Mouse (Mus musculus) spleen, postnatal 4 days (tissue): ENCODE results near the gene Rbm25.
"Not testable (repeated sequence)": the region's sequence is repeated elsewhere in the genome, so short reads cannot be mapped to it uniquely, and the experiment has no call there.

Experiments used
- DNase-seq, 2 experiments: peaks; one replicate each; pipeline ENCODE4 v3.0.0; 2022; ENCODE audit warnings: low spot score in 2 of 2

Rbm25 gene

GRCm38 (mm10) chr12:83630936-83631335, at the start of gene Rbm25:
Rbm25 (plus strand) TSS chr12:83631236.
- DNase-seq: not testable (repeated sequence)

DNA sequence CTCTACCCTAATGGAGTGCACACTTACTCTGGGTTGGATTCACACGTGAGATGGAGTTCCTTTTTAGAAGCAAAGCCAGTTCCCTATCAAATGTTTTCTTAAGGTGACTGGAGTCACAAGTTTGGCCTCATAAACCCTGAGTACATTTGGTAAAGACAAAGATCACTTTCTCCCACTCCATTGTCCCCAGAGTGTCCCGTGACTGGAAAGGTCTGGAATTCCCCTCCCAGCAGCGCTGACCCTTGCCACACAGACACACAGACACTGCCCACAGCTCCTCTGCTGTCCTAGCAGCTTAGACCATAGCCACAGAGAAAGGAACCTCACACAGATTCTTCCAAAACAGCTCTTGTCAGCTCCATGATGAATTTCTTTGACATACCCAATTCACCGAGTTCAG, 48.9 kb upstream of the Rbm25 start:
- DNase-seq: no peak

- no peak for DNase-seq
Observed at GRCm38 (mm10) chr12:83582747-83583146, 48.3 kb upstream of the Rbm25 start.

- DNase-seq: no peak
Observed at GRCm38 (mm10) chr12:83586628-83587027, 44.4 kb upstream of the Rbm25 start.

DNA sequence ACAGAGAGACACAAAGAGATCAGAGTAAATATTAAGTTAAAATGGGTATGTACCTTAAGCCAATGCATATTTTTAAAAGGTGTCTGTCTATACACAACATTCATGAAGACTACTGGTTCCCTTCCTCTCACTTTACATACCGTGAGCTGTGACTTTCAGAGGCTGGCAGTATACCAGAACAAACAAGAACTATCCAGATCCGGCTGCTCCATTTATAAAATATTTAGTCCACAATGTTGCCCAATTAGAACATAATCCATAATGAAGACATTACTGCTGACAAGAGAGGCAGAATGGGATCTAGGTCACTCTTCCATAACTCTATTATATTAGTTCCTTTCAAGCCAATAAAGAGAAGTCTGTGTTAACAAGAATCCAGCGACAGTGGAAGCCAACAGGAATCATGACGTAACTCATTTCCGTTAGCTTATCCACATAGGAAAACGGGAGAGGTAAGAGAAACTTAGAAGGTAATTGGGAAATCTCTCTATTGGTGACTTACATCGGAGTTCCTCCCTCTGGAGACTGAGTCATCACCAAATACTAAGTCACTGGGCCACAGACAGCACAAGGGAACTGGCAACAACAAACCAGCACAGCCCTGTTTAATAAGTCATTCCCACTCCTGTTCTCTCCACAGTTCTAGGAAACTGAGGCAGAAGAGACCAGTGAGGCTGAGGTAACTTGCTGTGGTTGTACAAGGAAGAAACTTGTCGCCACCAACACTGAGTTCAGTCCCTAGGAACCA, 39.1 kb upstream of the Rbm25 start:
- no peak for DNase-seq

GRCm38 (mm10) chr12:83594454-83595040, 36.5 kb upstream of the Rbm25 start:
- no peak for DNase-seq

GRCm38 (mm10) chr12:83596191-83596954, 34.7 kb upstream of the Rbm25 start:
- DNase-seq: no peak

GRCm38 (mm10) chr12:83597025-83597501, 34.0 kb upstream of the Rbm25 start, which contains the start of gene Zfyve1:
Zfyve1 (minus strand) TSS chr12:83597222.
- DNase-seq: peak; percentile 91 to 93

DNA sequence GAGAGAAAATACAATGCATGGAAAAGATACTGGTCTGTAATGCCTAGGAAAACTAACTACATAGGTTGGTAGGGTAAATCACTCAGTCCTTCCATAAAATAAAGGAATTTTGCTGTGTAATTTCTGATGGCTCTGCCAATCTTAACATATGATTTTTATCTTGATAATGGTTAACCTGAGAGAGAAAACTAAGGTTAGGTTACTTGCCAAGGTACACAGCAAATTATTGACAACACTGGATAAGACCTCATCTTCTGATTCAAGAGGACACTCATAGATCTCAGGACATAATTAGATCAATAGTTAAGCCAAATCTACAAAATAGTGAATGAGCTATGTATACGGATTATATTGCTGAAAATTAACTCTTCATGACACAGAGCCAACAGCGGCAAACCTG, 33.2 kb upstream of the Rbm25 start:
- DNase-seq: no peak

GRCm38 (mm10) chr12:83602285-83602684, 28.8 kb upstream of the Rbm25 start:
- no peak for DNase-seq

- not testable (repeated sequence) for DNase-seq
Observed at GRCm38 (mm10) chr12:83606411-83606810, 24.6 kb upstream of the Rbm25 start.

GRCm38 (mm10) chr12:83617261-83617660, 13.8 kb upstream of the Rbm25 start:
- no peak for DNase-seq

DNA sequence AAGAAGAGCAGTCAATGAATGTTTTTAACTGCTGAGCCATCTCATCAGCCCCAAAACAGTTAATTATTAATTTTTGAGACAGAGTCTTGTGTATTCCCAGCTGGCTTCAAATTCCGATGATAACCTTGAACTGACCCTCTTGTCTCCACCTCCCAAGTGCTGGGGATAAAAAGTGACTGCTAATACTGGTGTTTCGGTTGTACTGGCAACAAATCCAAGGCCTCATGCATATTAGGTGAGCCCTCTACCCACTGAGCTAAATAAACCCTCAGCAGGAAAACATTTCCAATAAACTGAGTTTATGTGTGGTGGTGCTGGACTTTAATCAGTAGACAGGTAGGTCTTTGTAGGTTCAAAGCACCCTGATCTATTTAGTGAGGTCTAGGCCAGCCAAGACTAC, 12.1 kb upstream of the Rbm25 start:
- DNase-seq: no peak

DNA sequence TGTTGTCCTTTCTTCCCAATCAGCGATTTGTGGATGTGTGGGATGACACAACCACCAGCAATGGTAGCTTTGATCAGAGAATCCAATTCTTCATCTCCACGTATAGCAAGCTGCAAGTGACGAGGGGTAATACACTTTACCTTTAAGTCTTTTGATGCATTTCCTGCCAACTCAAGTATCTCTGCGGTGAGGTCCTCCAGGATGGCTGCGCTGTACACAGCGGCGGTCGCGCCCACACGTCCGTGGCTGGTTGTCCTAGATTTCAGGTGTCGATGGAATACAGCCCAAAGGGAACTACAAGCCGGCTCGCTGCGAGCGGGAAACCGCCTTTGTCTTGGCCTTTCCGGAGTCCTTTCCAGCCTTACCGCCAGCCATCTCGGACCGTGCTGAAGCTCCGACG, 10.3 kb upstream of the Rbm25 start:
- not testable (repeated sequence) for DNase-seq

GRCm38 (mm10) chr12:83622031-83622755, 8.8 kb upstream of the Rbm25 start:
- DNase-seq: no peak

GRCm38 (mm10) chr12:83624321-83624720, 6.7 kb upstream of the Rbm25 start:
- DNase-seq: no peak

GRCm38 (mm10) chr12:83631743-83632679, 975 bp downstream of the Rbm25 start:
- DNase-seq: peak; percentile 94 to 95

DNA sequence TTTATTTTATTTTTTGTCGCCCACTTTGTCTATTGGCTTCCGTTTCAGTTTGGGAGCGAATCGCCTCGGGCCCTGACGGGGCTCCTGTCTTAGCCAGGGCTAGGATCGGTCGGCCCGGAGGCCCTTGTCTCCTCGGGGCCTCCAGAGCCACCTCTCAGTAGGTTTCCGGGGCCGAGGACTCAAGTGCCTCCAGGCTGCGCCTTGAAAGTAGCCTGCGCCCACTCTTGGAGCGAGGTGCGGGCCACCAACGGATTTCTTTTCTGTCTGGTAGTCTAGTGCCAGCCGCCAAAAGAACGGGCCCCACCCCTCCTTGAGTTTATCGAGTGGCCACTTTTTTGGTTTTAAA, 1.6 kb downstream of the Rbm25 start:
- peak; percentile 47 to 80 for DNase-seq

GRCm38 (mm10) chr12:83633807-83634206, 2.8 kb downstream of the Rbm25 start:
- no peak for DNase-seq

- DNase-seq: no peak
Observed at GRCm38 (mm10) chr12:83641233-83641632, 10.2 kb downstream of the Rbm25 start.

- no peak for DNase-seq
Observed at GRCm38 (mm10) chr12:83643116-83643515, 12.1 kb downstream of the Rbm25 start.
